In genomic region chr5:36323526-36323925, GRCm38 (mm10) we compare ENCODE assay signal across 8 mouse cellular contexts.
DNase-seq lines count a peak whose midpoint lies in the region; ATAC-seq and TF ChIP-seq lines count a peak whose summit lies in the region.

No protein-coding gene starts in this region.

- H3K4me1 ChIP-seq in forebrain, embryonic 10.5 days, result peaks cover 41% of the 10 kb centered on the region
- H3K4me1 ChIP-seq in heart, embryonic 15.5 days (replicated peaks), result peaks cover 30% of the 10 kb centered on the region
- H3K4me1 ChIP-seq in kidney, postnatal 0 days (replicated peaks; ENCODE audit: insufficient read depth, low read length), result peaks cover 14% of the 10 kb centered on the region; the same call in 1 of the 2 replicates
- H3K4me1 ChIP-seq in liver, embryonic 14.5 days (replicated peaks; ENCODE audit: control insufficient read depth in 2 of 2, insufficient read depth in 2 of 2, low read length in 1 of 2), result no peaks in the 10 kb centered on the region
- peaks cover 58% of the 10 kb centered on the region for H3K4me1 ChIP-seq in neural tube, embryonic 13.5 days (replicated peaks)
- peaks cover 27% of the 10 kb centered on the region for H3K4me1 ChIP-seq in stomach, embryonic 16.5 days (ENCODE audit: control insufficient read depth, insufficient read depth, low read length)

- no peaks in the 10 kb centered on the region for H3K36me3 ChIP-seq in forebrain, embryonic 10.5 days (replicated peaks)
- no peaks in the 10 kb centered on the region for H3K36me3 ChIP-seq in heart, embryonic 15.5 days
- no peaks in the 10 kb centered on the region for H3K36me3 ChIP-seq in kidney, postnatal 0 days (ENCODE audit: insufficient read depth, low read length)
- H3K36me3 ChIP-seq in liver, embryonic 14.5 days (replicated peaks; ENCODE audit: control insufficient read depth, insufficient read depth, low read depth), result no peaks in the 10 kb centered on the region
- H3K36me3 ChIP-seq in neural tube, embryonic 13.5 days, result no peaks in the 10 kb centered on the region
- H3K36me3 ChIP-seq in stomach, embryonic 16.5 days (ENCODE audit: control insufficient read depth, insufficient read depth, low read length), result no peaks in the 10 kb centered on the region

- no peak overlapping the region for H3K4me2 ChIP-seq in heart, embryonic 15.5 days
- H3K4me2 ChIP-seq in kidney, postnatal 0 days (ENCODE audit: low read length), result no peak overlapping the region
- H3K4me2 ChIP-seq in liver, embryonic 14.5 days (ENCODE audit: low read depth), result no peak overlapping the region
- H3K4me2 ChIP-seq in neural tube, embryonic 13.5 days, result no peak overlapping the region
- H3K4me2 ChIP-seq in stomach, embryonic 16.5 days (ENCODE audit: low read depth, low read length), result no peak overlapping the region

- ATAC-seq in heart, embryonic 15.5 days (replicated peaks; ENCODE audit: insufficient number of reproducible peaks, insufficient read depth, low FRiP score, low read depth), result peak; percentile 72
- peak; percentile 73 for ATAC-seq in kidney, postnatal 0 days (replicated peaks; ENCODE audit: low FRiP score, low read depth)
- ATAC-seq in liver, embryonic 14.5 days (ENCODE audit: insufficient read depth), result no peak
- peak; percentile 81 for ATAC-seq in neural tube, embryonic 13.5 days (ENCODE audit: low read depth)
- peak; percentile 75; the same call in 1 of the 2 replicates for ATAC-seq in stomach, embryonic 16.5 days (ENCODE audit: insufficient read depth, low FRiP score)

- peak; percentile 91 for TF ChIP-seq CTCF in kidney, postnatal 0 days (IDR thresholded peaks at IDR 0.05; ENCODE audit: low read depth)
- peak; percentile 83 for TF ChIP-seq CTCF in liver, embryonic 14.5 days (IDR thresholded peaks at IDR 0.05; ENCODE audit: low read depth)

- no peak overlapping the region for H3K9ac ChIP-seq in heart, embryonic 15.5 days
- H3K9ac ChIP-seq in kidney, postnatal 0 days (ENCODE audit: low read depth, low read length), result no peak overlapping the region
- H3K9ac ChIP-seq in liver, embryonic 14.5 days (replicated peaks), result no peak overlapping the region
- H3K9ac ChIP-seq in neural tube, embryonic 13.5 days, result no peak overlapping the region
- H3K9ac ChIP-seq in stomach, embryonic 16.5 days (ENCODE audit: low read length), result no peak overlapping the region

- H3K9me3 ChIP-seq in forebrain, embryonic 10.5 days, result no peaks in the 10 kb centered on the region
- H3K9me3 ChIP-seq in heart, embryonic 15.5 days (replicated peaks), result no peaks in the 10 kb centered on the region
- no peaks in the 10 kb centered on the region for H3K9me3 ChIP-seq in kidney, postnatal 0 days (replicated peaks; ENCODE audit: low read length)
- H3K9me3 ChIP-seq in liver, embryonic 14.5 days (ENCODE audit: control insufficient read depth, low read length), result no peaks in the 10 kb centered on the region
- H3K9me3 ChIP-seq in neural tube, embryonic 13.5 days, result no peaks in the 10 kb centered on the region
- H3K9me3 ChIP-seq in stomach, embryonic 16.5 days (replicated peaks; ENCODE audit: control insufficient read depth, low read length), result no peaks in the 10 kb centered on the region

- 7% methylated on average over 2 of the region's 2 CpGs for WGBS in forebrain, embryonic 10.5 days
- WGBS in heart, embryonic 15.5 days, result 3% methylated on average over 2 of the region's 2 CpGs
- 6% methylated on average over 2 of the region's 2 CpGs for WGBS in kidney, postnatal 0 days
- WGBS in liver, embryonic 14.5 days (ENCODE audit: insufficient replicate concordance), result 0% methylated on average over 2 of the region's 2 CpGs
- 2% methylated on average over 2 of the region's 2 CpGs for whole genome bisulfite sequencing in neural tube, embryonic 13.5 days
- 7% methylated on average over 2 of the region's 2 CpGs for WGBS in stomach, embryonic 16.5 days

- TF ChIP-seq EP300 in liver, embryonic 14.5 days (IDR thresholded peaks at IDR 0.05; ENCODE audit: low read depth), result no peak

- H3K4me3 ChIP-seq in forebrain, embryonic 10.5 days, result no peak overlapping the region
- no peak overlapping the region for H3K4me3 ChIP-seq in heart, embryonic 15.5 days
- H3K4me3 ChIP-seq in kidney, postnatal 0 days (replicated peaks; ENCODE audit: low read depth, low read length), result no peak overlapping the region
- H3K4me3 ChIP-seq in liver, embryonic 14.5 days (ENCODE audit: insufficient read depth in 1 of 2, low read depth in 2 of 2, low read length in 2 of 2), result no peak overlapping the region
- no peak overlapping the region for H3K4me3 ChIP-seq in neural tube, embryonic 13.5 days
- H3K4me3 ChIP-seq in stomach, embryonic 16.5 days (replicated peaks; ENCODE audit: low read length), result no peak overlapping the region

- DNase-seq in B cell, adult 2 months, result peak; percentile 80 to 82
- DNase-seq in adrenal gland, postnatal 4 days (ENCODE audit: low spot score in 2 of 2), result peak; percentile 59 to 67
- DNase-seq in forebrain, embryonic 10.5 days (ENCODE audit: extremely low spot score, low spot score), result peak; percentile 79
- DNase-seq in kidney, postnatal 0 days (ENCODE audit: low spot score), result peak; percentile 90
- peak; percentile 7 to 14 (median 10) for DNase-seq in liver, embryonic 14.5 days (ENCODE audit: low read depth in 3 of 3, low spot score in 3 of 3)

- H3K27ac ChIP-seq in forebrain, embryonic 10.5 days, result peak overlapping the region; percentile 73; the same call in 1 of the 2 replicates
- H3K27ac ChIP-seq in heart, embryonic 15.5 days, result no peak overlapping the region
- H3K27ac ChIP-seq in kidney, postnatal 0 days, result no peak overlapping the region
- H3K27ac ChIP-seq in liver, embryonic 14.5 days, result no peak overlapping the region
- peak overlapping the region; percentile 57; the same call in 1 of the 2 replicates for H3K27ac ChIP-seq in neural tube, embryonic 13.5 days (replicated peaks)
- peak overlapping the region; percentile 28 for H3K27ac ChIP-seq in stomach, embryonic 16.5 days (ENCODE audit: low read length)

- H3K27me3 ChIP-seq in forebrain, embryonic 10.5 days (ENCODE audit: poor library complexity, severe bottlenecking), result no peaks in the 10 kb centered on the region; the same call in 1 of the 2 replicates
- no peaks in the 10 kb centered on the region for H3K27me3 ChIP-seq in heart, embryonic 15.5 days
- no peaks in the 10 kb centered on the region for H3K27me3 ChIP-seq in kidney, postnatal 0 days (ENCODE audit: insufficient read depth, low read length)
- no peaks in the 10 kb centered on the region for H3K27me3 ChIP-seq in liver, embryonic 14.5 days (ENCODE audit: control insufficient read depth, insufficient read depth, low read length)
- 0 out of 2 replicates have a peak, but pooled peaks cover 7% of the 10 kb centered on the region for H3K27me3 ChIP-seq in neural tube, embryonic 13.5 days
- no peaks in the 10 kb centered on the region for H3K27me3 ChIP-seq in stomach, embryonic 16.5 days (ENCODE audit: control insufficient read depth, insufficient read depth, low read length)

Comparison
In these comparisons a context has a peak if more than half of its experiments do, and no peak if none do; other contexts are left out.
1. DNase-seq: peak in every context shown above with its lines; median percentile 90 in kidney, postnatal 0 days; 81 in B cell, adult 2 months; 79 in forebrain, embryonic 10.5 days; 63 in adrenal gland, postnatal 4 days; 10 in liver, embryonic 14.5 days.
2. H3K27ac ChIP-seq: peak in forebrain, embryonic 10.5 days (single experiment), neural tube, embryonic 13.5 days (single experiment) and stomach, embryonic 16.5 days (single experiment); none in heart, embryonic 15.5 days (single experiment), kidney, postnatal 0 days (single experiment) and liver, embryonic 14.5 days (single experiment).